Mouse (Mus musculus) olfactory bulb, adult 2 months (tissue): ENCODE data around the gene Calhm3.

Experiments
- CTCF ChIP-seq: fragments of 200-500 bp; IDR thresholded peaks from 2 replicates; pipeline ENCODE4 v1.5.1; 2012; ENCODE audit warnings: low read depth, mild to moderate bottlenecking, low read length, moderate library complexity; ENCODE audit not compliant: insufficient read depth
- POLR2A ChIP-seq: fragments of 200-500 bp; IDR thresholded peaks from 2 replicates; pipeline ENCODE4 v1.6.1; 2012; ENCODE audit warnings: mild to moderate bottlenecking, low read depth, low read length, moderate library complexity; ENCODE audit not compliant: insufficient read depth

DNA sequence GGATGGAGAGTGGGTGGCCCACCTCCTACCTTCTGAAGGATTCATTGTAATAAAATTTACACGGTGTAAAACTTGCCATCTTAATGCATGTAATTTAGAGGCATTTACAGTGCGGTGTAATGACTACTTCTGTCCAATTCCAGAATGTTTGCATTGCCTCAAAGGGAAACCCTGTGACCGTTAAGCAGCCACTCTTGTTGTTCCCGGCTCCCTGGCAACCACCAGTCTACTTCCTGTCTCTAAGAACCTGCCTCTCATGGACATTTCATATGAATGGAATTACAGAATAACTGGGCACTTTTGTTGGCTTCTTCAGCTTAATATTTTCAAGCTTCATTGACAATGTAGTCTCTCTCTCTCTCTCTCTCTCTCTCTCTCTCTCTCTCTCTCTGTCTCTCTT is 27.2 kb upstream of the Calhm3 start:
- TF ChIP-seq CTCF: no peak
- TF ChIP-seq POLR2A: no peak
